Mouse (Mus musculus) intestine, embryonic 16.5 days (tissue): Measurements from ENCODE around the gene Cnot6. TPM values are rescaled to one million over a fixed set of nuclear protein-coding genes. Genes with fewer than 3 reads are reported as not detected.

Source experiments
- ATAC-seq: fragments of 200-750 bp; cut with Nextera tagmentation; 2 replicates; pipeline ENCODE4 v1.8.0; 2017; ENCODE audit warnings: moderate TSS enrichment, moderate library complexity
- H3K27ac ChIP-seq: fragments of 300-500 bp; sonication (generic); 2 replicates; pipeline ENCODE4 v1.5.1; 2014; ENCODE audit warnings: mild to moderate bottlenecking, low read length
- H3K27me3 ChIP-seq: fragments of 300-500 bp; sonication (generic); replicated peaks from 2 replicates; pipeline ENCODE4 v1.6.1; 2014; ENCODE audit warnings: low read length, control low read depth, mixed read lengths; ENCODE audit not compliant: control insufficient read depth, insufficient read depth
- H3K36me3 ChIP-seq: fragments of 300-500 bp; sonication (generic); 2 replicates; pipeline ENCODE4 v1.6.1; 2014; ENCODE audit warnings: low read length, control low read depth; ENCODE audit not compliant: control insufficient read depth, insufficient read depth
- H3K4me1 ChIP-seq: fragments of 300-500 bp; sonication (generic); 2 replicates; pipeline ENCODE4 v1.6.1; 2014; ENCODE audit warnings: low read length, control low read depth, mixed read lengths; ENCODE audit not compliant: control insufficient read depth, insufficient read depth
- H3K4me2 ChIP-seq: fragments of 300-500 bp; sonication (generic); 2 replicates; pipeline ENCODE4 v1.6.1; 2014; ENCODE audit warnings: low read depth, low read length, control low read depth
- H3K4me3 ChIP-seq: fragments of 300-500 bp; sonication (generic); 2 replicates; pipeline ENCODE4 v1.5.1; 2014; ENCODE audit warnings: mild to moderate bottlenecking, low read length
- H3K9ac ChIP-seq: fragments of 300-500 bp; sonication (generic); 2 replicates; pipeline ENCODE4 v1.6.1; 2014; ENCODE audit warnings: low read depth, low read length
- H3K9me3 ChIP-seq: fragments of 300-500 bp; sonication (generic); 2 replicates; pipeline ENCODE4 v1.6.1; 2016; ENCODE audit warnings: low read length, control low read depth; ENCODE audit not compliant: control insufficient read depth
- WGBS: fragments of 180-500 bp; shearing (Covaris S2); extraction: QIAGEN DNeasy Blood & Tissue Kit; methylation state at CpG from one replicate; pipeline ENCODE4 v1.1.7; 2014; 5-methylcytosine and 5-hydroxymethylcytosine counted together
- polyA plus RNA-seq: library from polyadenylated mRNA; unstranded; fragments of >200 nt; fragmentation: Nextera tagmentation; extraction: Ambion mirVana; gene quantifications from 2 replicates; pipeline ENCODE4 v1.2.1, GENCODE M21; 2015

Cnot6 gene
- polyA plus RNA-seq, 1 experiment from 2014 or later = 26.9 TPM

DNA sequence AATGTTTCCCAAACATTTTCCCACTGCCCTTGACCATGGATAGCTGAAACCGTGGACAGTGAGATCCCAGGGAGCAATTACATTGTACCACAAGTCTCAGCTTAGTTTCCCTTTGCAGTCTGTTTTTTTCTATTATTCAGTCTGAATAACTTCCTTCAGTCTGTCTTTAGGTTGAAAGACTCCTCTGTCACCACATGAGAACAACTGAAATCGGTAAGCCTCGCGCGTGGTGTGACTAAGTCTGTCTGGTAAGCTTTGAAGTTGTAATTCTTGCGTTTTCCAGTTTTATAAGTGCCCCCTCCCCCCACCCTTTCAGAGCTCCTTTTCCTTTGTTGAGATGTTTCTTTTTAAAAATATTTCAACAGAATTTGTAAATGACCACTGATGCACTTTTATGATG, 10.2 kb upstream of the Cnot6 start:
- H3K36me3 ChIP-seq = no peaks in the 10 kb centered on the region
- no peak overlapping the region for H3K4me2 ChIP-seq
- H3K27ac ChIP-seq = no peak overlapping the region
- H3K4me1 ChIP-seq = no peaks in the 10 kb centered on the region
- no peak overlapping the region for H3K9ac ChIP-seq
- ATAC-seq = no peak
- H3K9me3 ChIP-seq = no peaks in the 10 kb centered on the region
- 84% methylated on average over 6 of the region's 6 CpGs for WGBS
- no peaks in the 10 kb centered on the region for H3K27me3 ChIP-seq
- no peak overlapping the region for H3K4me3 ChIP-seq

DNA sequence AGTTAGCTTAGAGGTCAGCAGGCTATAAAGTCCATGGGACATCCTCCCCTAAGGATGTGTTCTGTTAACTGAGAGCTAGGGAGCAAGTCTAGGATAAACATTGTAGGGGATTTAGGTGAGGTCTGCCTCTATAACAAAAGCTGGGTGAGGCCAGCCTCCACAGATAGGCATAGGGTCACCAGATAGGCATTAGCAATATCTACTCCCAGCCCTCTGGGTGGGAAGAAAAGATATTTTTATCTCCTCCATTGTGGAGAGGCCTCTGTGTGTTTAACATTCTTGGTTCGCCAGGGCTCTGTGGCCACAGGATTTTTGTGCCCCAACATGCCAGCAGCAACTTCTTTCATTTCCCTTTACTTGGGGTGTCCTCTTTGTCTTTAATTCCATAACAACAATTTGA, 8.8 kb upstream of the Cnot6 start:
- H3K27me3 ChIP-seq = no peaks in the 10 kb centered on the region
- H3K27ac ChIP-seq = no peak overlapping the region
- H3K9ac ChIP-seq = no peak overlapping the region
- no peaks in the 10 kb centered on the region for H3K36me3 ChIP-seq
- ATAC-seq = no peak
- H3K9me3 ChIP-seq = no peaks in the 10 kb centered on the region
- H3K4me3 ChIP-seq = no peak overlapping the region
- 84% methylated on average over 1 of the region's 1 CpGs for WGBS
- H3K4me1 ChIP-seq = no peaks in the 10 kb centered on the region
- no peak overlapping the region for H3K4me2 ChIP-seq

DNA sequence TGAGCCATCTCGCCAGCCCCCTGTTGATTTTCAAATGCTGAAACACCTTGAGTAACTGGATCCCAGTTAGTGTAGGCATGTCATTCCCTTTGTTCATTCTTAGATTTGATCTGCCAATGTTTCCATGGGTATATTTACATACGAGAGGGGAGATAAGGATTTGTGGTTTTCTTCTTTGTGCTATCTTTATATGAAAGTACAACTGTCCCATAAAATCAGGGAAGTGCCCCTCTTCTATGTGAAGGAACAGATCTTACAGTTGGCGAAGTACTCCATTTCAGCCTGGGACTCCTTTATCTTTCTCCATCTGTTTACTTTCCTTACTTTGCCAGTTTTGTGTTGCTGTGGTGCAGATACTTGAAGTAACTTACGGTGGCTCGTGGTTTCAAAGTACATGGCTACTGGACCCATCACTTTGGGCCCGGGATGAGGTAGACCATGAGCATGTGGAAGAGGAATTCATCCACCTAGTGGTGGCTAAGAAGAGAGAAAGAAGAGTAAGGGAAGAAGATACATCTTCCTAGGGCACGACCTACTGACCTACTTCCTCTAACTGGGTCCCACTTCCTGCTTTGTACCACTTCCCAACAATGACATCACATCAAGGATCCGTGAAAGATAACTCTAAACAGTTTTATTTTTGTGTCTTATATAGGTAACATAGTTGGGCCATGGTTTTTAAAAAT, 7.1 kb upstream of the Cnot6 start:
- no peaks in the 10 kb centered on the region for H3K36me3 ChIP-seq
- H3K27me3 ChIP-seq = no peaks in the 10 kb centered on the region
- no peak overlapping the region for H3K9ac ChIP-seq
- no peaks in the 10 kb centered on the region for H3K4me1 ChIP-seq
- H3K9me3 ChIP-seq = no peaks in the 10 kb centered on the region
- whole genome bisulfite sequencing = 88% methylated on average over 8 of the region's 8 CpGs
- no peak for ATAC-seq
- H3K4me2 ChIP-seq = no peak overlapping the region
- H3K27ac ChIP-seq = no peak overlapping the region
- no peak overlapping the region for H3K4me3 ChIP-seq

DNA sequence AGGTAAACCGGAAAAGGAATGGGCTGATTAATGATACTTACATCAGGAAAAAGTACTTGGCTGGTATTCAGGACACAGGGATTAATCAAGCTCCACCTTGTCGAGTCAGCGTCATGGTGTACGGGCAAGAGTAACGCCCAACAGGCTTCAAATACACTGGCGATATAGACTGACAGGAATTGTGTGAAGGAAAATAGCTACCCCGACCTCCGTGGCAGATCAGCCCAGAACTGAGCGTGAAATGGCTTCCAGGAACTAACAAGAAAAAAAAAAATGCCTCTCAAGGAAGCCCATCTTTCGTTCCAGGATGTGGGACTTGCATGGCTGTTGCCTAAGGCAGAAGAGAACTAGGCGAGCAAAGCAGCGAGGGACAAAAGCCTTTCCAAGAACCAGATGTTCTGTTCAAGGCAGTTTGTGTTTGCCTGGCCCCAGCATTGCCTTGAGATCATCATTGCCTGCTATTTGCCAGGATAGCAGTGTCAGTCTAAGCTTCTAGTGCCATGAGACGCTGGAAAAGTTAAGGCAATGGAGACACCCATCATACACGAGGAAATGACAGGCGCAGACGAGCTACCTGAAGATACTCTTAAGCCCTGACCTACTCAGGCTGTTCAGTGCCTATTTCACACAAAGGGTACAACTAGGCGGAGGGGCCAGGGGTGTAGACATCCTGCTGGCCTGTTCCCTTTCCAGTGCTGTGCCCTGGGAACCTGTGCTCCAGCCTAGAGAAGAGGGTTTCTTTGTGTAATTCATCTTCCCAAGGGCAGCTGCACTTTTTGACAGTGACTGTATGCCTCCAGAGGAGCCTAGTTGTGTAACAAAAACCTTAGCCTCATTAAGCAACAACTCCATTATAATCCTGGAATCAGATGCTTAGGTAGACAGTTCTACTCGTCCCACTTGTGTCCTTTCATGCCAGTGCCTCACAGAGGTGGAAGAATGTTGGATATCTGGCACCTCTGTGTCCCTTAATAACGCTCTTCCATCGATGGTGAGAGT, 1.1 kb upstream of the Cnot6 start:
- no peaks in the 10 kb centered on the region for H3K9me3 ChIP-seq
- H3K4me3 ChIP-seq = peak overlapping the region; percentile 86
- H3K27me3 ChIP-seq = no peaks in the 10 kb centered on the region
- H3K27ac ChIP-seq = peak overlapping the region; percentile 64
- H3K36me3 ChIP-seq = no peaks in the 10 kb centered on the region
- peaks cover 19% of the 10 kb centered on the region for H3K4me1 ChIP-seq
- peak; percentile 39 for ATAC-seq
- 31% methylated on average over 20 of the region's 20 CpGs for WGBS
- H3K4me2 ChIP-seq = peak overlapping the region; percentile 61
- H3K9ac ChIP-seq = peak overlapping the region; percentile 99

DNA sequence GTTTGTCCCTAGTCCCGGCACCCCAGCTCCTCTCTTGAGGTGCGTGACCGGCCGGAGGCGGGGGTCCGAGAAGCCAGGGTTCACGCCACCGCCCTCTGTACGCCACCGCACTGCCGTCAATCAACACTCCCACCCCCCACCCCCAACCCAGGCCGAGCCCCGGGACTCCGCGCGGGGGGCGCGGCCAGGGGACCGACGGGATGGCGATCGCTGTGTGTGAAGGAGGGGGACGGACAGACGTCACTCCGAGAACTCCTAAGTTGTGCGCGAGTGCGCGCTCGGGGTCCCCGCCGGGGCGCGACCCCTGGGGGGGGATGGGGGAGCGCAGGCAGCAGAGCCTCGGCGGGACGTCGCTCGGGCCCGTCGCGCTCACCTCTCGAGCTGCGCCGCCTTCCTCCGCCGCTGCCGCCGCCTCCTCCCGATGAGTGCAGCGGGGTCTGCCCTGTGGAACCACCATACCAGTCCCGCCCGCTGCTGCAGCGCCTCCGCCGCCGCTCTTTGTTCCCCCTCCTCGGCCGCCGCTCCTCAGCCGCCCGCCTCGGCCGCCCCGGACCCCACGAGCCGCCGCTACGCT, 455 bp downstream of the Cnot6 start:
- peak; percentile 64 for ATAC-seq

DNA sequence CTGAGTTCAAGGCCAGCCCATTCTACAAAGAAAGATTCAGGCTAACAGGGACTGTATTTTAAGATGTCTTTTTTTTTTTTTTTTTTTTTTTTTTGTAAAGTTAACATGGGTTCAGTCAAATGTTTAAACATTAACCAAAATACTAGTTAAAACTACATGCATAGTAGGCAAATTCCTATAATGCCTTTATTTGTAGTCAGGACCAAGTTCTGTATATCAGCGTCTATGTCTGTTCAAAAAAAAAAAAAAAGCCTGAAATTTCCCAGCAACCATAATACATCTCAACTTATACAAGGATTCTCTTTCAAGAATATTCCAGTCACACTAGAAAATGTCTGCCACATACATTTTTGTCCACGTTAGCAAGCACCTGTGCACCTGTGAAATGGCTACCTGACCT, 1.9 kb downstream of the Cnot6 start:
- H3K9ac ChIP-seq = no peak overlapping the region
- WGBS = 44% methylated on average over 2 of the region's 2 CpGs
- no peak for ATAC-seq

More for the DNA sequence above, 455 bp downstream of the Cnot6 start:
- Histone ChIP-seq H3K36me3 (no peaks in the 10 kb centered on the region), H3K9ac (peak overlapping the region; percentile 99), H3K27me3 (no peaks in the 10 kb centered on the region), H3K9me3 (no peaks in the 10 kb centered on the region), H3K27ac (peak overlapping the region; percentile 95), H3K4me3 (peak overlapping the region; percentile 86), H3K4me1 (peaks cover 19% of the 10 kb centered on the region), H3K4me2 (peak overlapping the region; percentile 57)
- WGBS = under 1% methylated on average over 39 of the region's 70 CpGs

DNA sequence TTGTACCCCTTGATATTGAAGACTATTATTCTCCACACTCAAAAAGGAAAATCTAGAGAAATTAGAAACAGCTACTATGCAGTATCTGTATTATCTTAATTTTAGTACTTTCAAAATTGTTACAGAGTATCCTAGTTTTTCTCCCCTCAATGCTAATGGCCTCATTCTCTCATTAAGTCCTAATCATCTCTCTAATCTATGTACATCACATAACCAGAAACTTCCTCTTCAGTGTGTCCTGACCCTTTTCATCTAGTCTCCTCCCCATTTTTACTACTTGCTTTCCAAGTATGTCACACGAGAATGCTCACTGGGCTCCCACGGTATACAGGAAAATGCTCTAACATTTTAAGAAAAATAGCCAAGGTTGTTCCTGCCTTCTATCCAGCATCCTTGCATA, 4.7 kb downstream of the Cnot6 start:
- 66% methylated on average over 2 of the region's 2 CpGs for WGBS
- no peaks in the 10 kb centered on the region for H3K36me3 ChIP-seq
- H3K27ac ChIP-seq = no peak overlapping the region
- no peaks in the 10 kb centered on the region for H3K27me3 ChIP-seq
- H3K4me2 ChIP-seq = no peak overlapping the region
- H3K9me3 ChIP-seq = no peaks in the 10 kb centered on the region
- peaks cover 19% of the 10 kb centered on the region for H3K4me1 ChIP-seq
- no peak for ATAC-seq
- no peak overlapping the region for H3K9ac ChIP-seq
- H3K4me3 ChIP-seq = no peak overlapping the region

More for the DNA sequence above, 1.9 kb downstream of the Cnot6 start:
- no peaks in the 10 kb centered on the region for H3K9me3 ChIP-seq
- H3K36me3 ChIP-seq = no peaks in the 10 kb centered on the region
- H3K27ac ChIP-seq = no peak overlapping the region
- H3K4me1 ChIP-seq = peaks cover 19% of the 10 kb centered on the region
- H3K4me3 ChIP-seq = peak overlapping the region; percentile 86
- no peaks in the 10 kb centered on the region for H3K27me3 ChIP-seq
- peak overlapping the region; percentile 57 for H3K4me2 ChIP-seq

DNA sequence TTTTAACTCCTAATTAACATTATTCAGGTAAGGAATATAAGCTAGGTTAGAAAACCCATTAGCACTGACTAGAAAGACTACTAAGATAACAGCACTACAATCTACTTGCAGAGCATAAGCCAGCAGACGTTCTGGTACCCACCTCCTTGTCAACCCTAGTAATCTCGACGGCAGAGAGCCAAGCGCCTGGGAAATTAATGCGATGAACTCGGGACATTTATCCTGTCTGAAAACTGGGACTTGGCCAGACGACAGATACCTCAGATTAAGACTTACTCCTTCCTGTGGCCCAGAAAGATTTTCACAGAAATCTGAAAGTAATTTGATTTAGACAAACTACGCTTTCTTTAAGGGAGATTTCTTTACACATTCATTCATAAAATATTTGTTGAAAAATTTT, 7.7 kb downstream of the Cnot6 start:
- Histone ChIP-seq H3K27me3 (no peaks in the 10 kb centered on the region), H3K9me3 (no peaks in the 10 kb centered on the region), H3K4me1 (peaks cover 11% of the 10 kb centered on the region), H3K27ac (no peak overlapping the region), H3K4me3 (no peak overlapping the region), H3K36me3 (0 out of 2 replicates have a peak, but pooled peaks cover 8% of the 10 kb centered on the region), H3K4me2 (no peak overlapping the region), H3K9ac (no peak overlapping the region)
- ATAC-seq = no peak
- 73% methylated on average over 8 of the region's 8 CpGs for WGBS

DNA sequence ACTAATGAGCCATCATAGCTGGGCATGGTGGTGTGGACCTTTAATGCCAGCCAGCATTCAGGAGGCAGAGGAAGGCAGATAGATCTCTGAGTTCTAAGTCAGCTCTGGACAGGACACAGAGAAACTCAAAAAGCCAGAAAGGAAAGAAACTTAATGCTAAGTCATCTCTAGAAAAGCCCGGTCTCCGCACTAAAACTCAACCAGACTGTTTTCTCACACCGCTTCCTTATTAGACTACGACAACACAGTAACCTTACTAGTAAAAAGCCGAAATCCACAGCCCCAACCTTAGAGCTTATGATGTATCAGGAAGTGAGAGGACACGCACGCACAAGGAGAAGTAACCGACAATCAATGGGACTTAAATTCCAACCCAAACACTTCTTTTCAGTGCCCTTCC, 10.5 kb downstream of the Cnot6 start:
- 96% methylated on average over 8 of the region's 8 CpGs for whole genome bisulfite sequencing
- Histone ChIP-seq H3K27me3 (no peaks in the 10 kb centered on the region), H3K9ac (no peak overlapping the region), H3K4me2 (no peak overlapping the region), H3K4me3 (no peak overlapping the region), H3K4me1 (no peaks in the 10 kb centered on the region), H3K36me3 (0 out of 2 replicates have a peak, but pooled peaks cover 8% of the 10 kb centered on the region), H3K27ac (no peak overlapping the region), H3K9me3 (no peaks in the 10 kb centered on the region)
- no peak for ATAC-seq
